Mouse (Mus musculus): ENCODE data around the gene Shc4. TPM values are rescaled to one million over a fixed set of nuclear protein-coding genes. Genes with fewer than 3 reads are reported as not detected.

Shc4 gene
- total RNA-seq, 2 experiments from 2014 or later, result 3.9 to 4.1 TPM

DNA sequence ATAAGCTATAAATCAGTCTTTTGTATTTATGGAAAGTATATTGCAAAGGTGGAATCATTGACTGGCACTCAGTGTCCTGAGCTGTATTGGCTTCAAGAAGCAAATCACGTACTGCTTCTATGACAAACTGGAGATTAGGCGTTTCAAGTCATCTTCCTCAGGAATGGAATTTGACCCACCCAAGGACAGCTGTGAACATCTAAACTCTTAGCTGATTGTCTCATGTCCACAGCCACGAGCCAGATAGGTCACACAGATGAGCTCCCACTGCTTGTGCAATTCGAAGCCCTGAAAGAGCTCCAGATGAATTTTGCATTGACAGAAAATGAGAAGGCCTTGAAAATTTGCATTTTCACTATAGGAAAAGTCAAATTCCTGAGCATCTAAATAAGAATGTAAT, 146.3 kb downstream of the Shc4 start:
- no peak for DNase-seq (ENCODE audit: low spot score in 2 of 2)

Other genes with a start within 250 kb of the Shc4 start
- gene Gm9913, start 219.1 kb downstream of the Shc4 start, total RNA-seq (2021), result under 1 TPM; 0.36 to 0.49 TPM
- 100 to 1,000 TPM; 389 to 440 TPM for gene Fbn1, start 216.2 kb downstream of the Shc4 start, total RNA-seq (2021)
- gene Cep152, start 99.0 kb downstream of the Shc4 start, total RNA-seq (2021), result 1 to 10 TPM; 3.5 to 4.4 TPM
- 100 to 1,000 TPM; 115 TPM for gene Eid1, start 51.1 kb downstream of the Shc4 start, total RNA-seq (2021)
- gene Secisbp2l, start 58.7 kb upstream of the Shc4 start, total RNA-seq (2021), result 10 to 100 TPM; 42.5 to 50.8 TPM
- gene Galk2, start 135.0 kb upstream of the Shc4 start, total RNA-seq (2021), result 10 to 100 TPM; 15.9 to 16.7 TPM
- 100 to 1,000 TPM; 109 to 117 TPM for gene Cops2, start 135.0 kb upstream of the Shc4 start, total RNA-seq (2021)